Mouse (Mus musculus): ENCODE results near the gene Tap1. TPM values are rescaled to one million over a fixed set of nuclear protein-coding genes. Genes with fewer than 3 reads are reported as not detected.

Gene Tap1
- total and polyA plus RNA-seq, 3 experiments = 102 to 184 (median 157) TPM

- Histone ChIP-seq H3K79me2 (replicated peaks; ENCODE audit: control insufficient read depth, extremely low read depth, insufficient read depth, poor library complexity, severe bottlenecking) (no peaks in the 10 kb centered on the region), H3K4me2 (ENCODE audit: insufficient read depth, low read depth, poor library complexity, severe bottlenecking) (peak overlapping the region; percentile 50; the same call in 1 of the 2 replicates), H3K27ac (ENCODE audit: insufficient read depth, low read depth) (peak overlapping the region; percentile 49; the same call in 1 of the 2 replicates), H3K27me3 (replicated peaks) (no peaks in the 10 kb centered on the region), H3K4me1 (ENCODE audit: control insufficient read depth in 1 of 2, insufficient read depth in 2 of 2) (peaks cover 6 to 19% of the 10 kb centered on the region in 2 experiments), H3K4me3 (replicated peaks in 1 of 3; ENCODE audit: low read depth in 2 of 3, low read length in 2 of 3, poor library complexity in 1 of 3) (peak overlapping the region; percentile 44 to 72 (median 58)), H3K9ac (ENCODE audit: insufficient read depth, low read depth) (peak overlapping the region; percentile 81; the same call in 1 of the 2 replicates), H3K36me3 (replicated peaks in 1 of 2; ENCODE audit: control insufficient read depth in 1 of 2, insufficient read depth in 1 of 2, low read length in 1 of 2) (no peaks in the 10 kb centered on the region), H3K9me3 (replicated peaks; ENCODE audit: low read length) (peaks cover 9% of the 10 kb centered on the region)
- in situ Hi-C loops (cut with MboI; ENCODE audit: low pct_ligation_motif_present, low pct_unique_long_range_greater_than_20kb, low sequenced_read_pairs) = no loop called here
- TF ChIP-seq MXI1 (IDR thresholded peaks at IDR 0.05; ENCODE audit: low read depth, low read length) = peak; percentile 73; the same call in 1 of the 2 replicates
- 0 out of 2 replicates have a peak, but pooled peaks have one; percentile 4 for TF ChIP-seq SIN3A (IDR thresholded peaks at IDR 0.05; ENCODE audit: low read length)
- peak; percentile 66 for TF ChIP-seq POLR2A (IDR thresholded peaks at IDR 0.05; ENCODE audit: low read depth, low read length)
- no peak for TF ChIP-seq USF2 (conservative IDR thresholded peaks at IDR 0.05; ENCODE audit: low read depth, low read length)
- no peak for TF ChIP-seq MAX (IDR thresholded peaks at IDR 0.05; ENCODE audit: low read length)
- TF ChIP-seq PAX5 (IDR thresholded peaks at IDR 0.05; ENCODE audit: low read length) = no peak
- TF ChIP-seq JUN (IDR thresholded peaks at IDR 0.05; ENCODE audit: insufficient read depth, low read depth, low read length) = no peak
- no peak for TF ChIP-seq ZMIZ1 (IDR thresholded peaks at IDR 0.05; ENCODE audit: low read depth, low read length)
- peak; percentile 49 for TF ChIP-seq HCFC1 (IDR thresholded peaks at IDR 0.05; ENCODE audit: low read depth, low read length)
- TF ChIP-seq JUND (conservative IDR thresholded peaks at IDR 0.05; ENCODE audit: low read depth, low read length) = no peak
- TF ChIP-seq BHLHE40 (IDR thresholded peaks at IDR 0.05; ENCODE audit: low read depth, low read length) = 0 out of 2 replicates have a peak, but pooled peaks have one; percentile 46
- no peak for TF ChIP-seq E2F4 (IDR thresholded peaks at IDR 0.05; ENCODE audit: insufficient replicate concordance, low read depth, low read length)
- no peak for TF ChIP-seq ZNF384 (IDR thresholded peaks at IDR 0.05; ENCODE audit: low read depth, low read length)
- peak; percentile 76; the same call in 1 of the 2 replicates for TF ChIP-seq MYC (IDR thresholded peaks at IDR 0.05; ENCODE audit: low read depth, low read length)
- TF ChIP-seq ZC3H11A (IDR thresholded peaks at IDR 0.05; ENCODE audit: low read depth, low read length) = peak; percentile 70
- no peak for TF ChIP-seq KAT2A (IDR thresholded peaks at IDR 0.05; ENCODE audit: insufficient replicate concordance, low read length)
- peak; percentile 5; the same call in 1 of the 2 replicates for TF ChIP-seq IRF4 (IDR thresholded peaks at IDR 0.05; ENCODE audit: low read depth, low read length)
- TF ChIP-seq GABPA (IDR thresholded peaks at IDR 0.05; ENCODE audit: insufficient replicate concordance, low read depth, low read length) = no peak
- TF ChIP-seq NRF1 (IDR thresholded peaks at IDR 0.05; ENCODE audit: low read depth, low read length) = no peak
- 0 out of 2 replicates have a peak, but pooled peaks have one; percentile 12 for TF ChIP-seq TCF12 (IDR thresholded peaks at IDR 0.05; ENCODE audit: low read depth, low read length)
- 0 out of 2 replicates have a peak, but pooled peaks have one; percentile 34 for TF ChIP-seq NELFE (IDR thresholded peaks at IDR 0.05; ENCODE audit: low read depth, low read length)
- no peak for TF ChIP-seq MEF2A (IDR thresholded peaks at IDR 0.05; ENCODE audit: borderline replicate concordance, low read depth, low read length)
- peak; percentile 49 to 89; a peak in 3 of 4 replicates for TF ChIP-seq CTCF (conservative IDR thresholded peaks at IDR 0.05 in 1 of 2, IDR thresholded peaks at IDR 0.05 in 1 of 2; ENCODE audit: low read depth in 2 of 2, low read length in 2 of 2)
- TF ChIP-seq ZKSCAN1 (IDR thresholded peaks at IDR 0.05; ENCODE audit: borderline replicate concordance, low read depth, low read length) = no peak
- no peak for TF ChIP-seq USF1 (IDR thresholded peaks at IDR 0.05; ENCODE audit: low read depth, low read length)
- peak; percentile 85 for TF ChIP-seq SMC3 (IDR thresholded peaks at IDR 0.05; ENCODE audit: low read depth, low read length)
- 0 out of 2 replicates have a peak, but pooled peaks have one; percentile 64 for TF ChIP-seq TBP (conservative IDR thresholded peaks at IDR 0.05; ENCODE audit: low read depth, low read length)
- peak; percentile 82 for TF ChIP-seq RAD21 (IDR thresholded peaks at IDR 0.05; ENCODE audit: low read depth, low read length)
- TF ChIP-seq MAZ (IDR thresholded peaks at IDR 0.05; ENCODE audit: low read depth, low read length) = no peak
- no peak for TF ChIP-seq CHD1 (IDR thresholded peaks at IDR 0.05; ENCODE audit: low read depth, low read length)
- TF ChIP-seq ELF1 (IDR thresholded peaks at IDR 0.05; ENCODE audit: low read depth, low read length) = peak; percentile 80
- TF ChIP-seq RCOR1 (conservative IDR thresholded peaks at IDR 0.05; ENCODE audit: low read depth, low read length) = no peak
- no peak for TF ChIP-seq POLR2AphosphoS2 (IDR thresholded peaks at IDR 0.05; ENCODE audit: low read depth, low read length)
- TF ChIP-seq MAFK (IDR thresholded peaks at IDR 0.05; ENCODE audit: insufficient replicate concordance, low read length) = no peak
- no peak for TF ChIP-seq UBTF (IDR thresholded peaks at IDR 0.05; ENCODE audit: low read depth, low read length)
- TF ChIP-seq CHD2 (IDR thresholded peaks at IDR 0.05; ENCODE audit: low read length) = no peak
- TF ChIP-seq EP300 (IDR thresholded peaks at IDR 0.05; ENCODE audit: low read length) = no peak
- no peak for TF ChIP-seq ETS1 (conservative IDR thresholded peaks at IDR 0.05; ENCODE audit: low read depth, low read length)
- dilution Hi-C loops (cut with MboI; ENCODE audit: extremely low pct_ligation_motif_present, extremely low pct_unique_long_range_greater_than_20kb, low sequenced_read_pairs) = no loop called here
- DNase-seq (ENCODE audit: extremely low read depth) = peak; percentile 92
Observed at GRCm38 (mm10) chr17:34170877-34171498, 16.4 kb upstream of the Tap1 start.

Data from CH12.LX (cell line).